Mouse (Mus musculus) embryonic fibroblast, embryonic 13.5 days (primary cell): ENCODE results near the gene Prox2.

Experiments used
- CTCF ChIP-seq: IDR thresholded peaks from 2 replicates; pipeline ENCODE4 v1.5.1; 2011; ENCODE audit warnings: mild to moderate bottlenecking, control low read depth, low read length, moderate library complexity, borderline replicate concordance; ENCODE audit not compliant: insufficient read depth
- POLR2A ChIP-seq: IDR thresholded peaks from 2 replicates; pipeline ENCODE4 v1.6.1; 2011; ENCODE audit warnings: low read depth, mild to moderate bottlenecking, control low read depth, low read length, moderate library complexity

DNA sequence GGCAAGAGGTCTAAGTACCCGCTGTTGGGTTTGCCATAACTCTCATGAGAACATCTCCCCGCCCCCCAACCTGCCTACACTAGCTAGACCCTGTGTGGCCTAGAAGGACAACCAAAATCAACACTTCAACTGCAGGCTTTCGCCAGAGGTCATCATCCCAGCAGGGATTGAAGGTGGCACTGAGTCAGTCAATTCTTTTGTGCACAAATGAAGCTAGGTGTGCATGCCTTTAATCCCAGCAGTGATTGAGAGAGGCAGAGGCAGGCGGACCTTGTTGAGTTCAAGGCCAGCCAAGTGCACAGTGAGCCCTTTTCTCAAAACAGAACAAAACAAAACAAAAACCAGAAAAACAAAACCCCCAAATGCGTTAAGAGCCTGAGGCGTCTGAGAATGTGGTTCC, 30.5 kb upstream of the Prox2 start:
- TF ChIP-seq CTCF (no peak), POLR2A (no peak)
